Mouse (Mus musculus): ENCODE results near the gene Pkib. TPM values are rescaled to one million over a fixed set of nuclear protein-coding genes. Genes with fewer than 3 reads are reported as not detected.

The Pkib gene
- total and polyA plus RNA-seq, 2 experiments from 2014 or later, result 2.6 TPM; not detected in 1

DNA sequence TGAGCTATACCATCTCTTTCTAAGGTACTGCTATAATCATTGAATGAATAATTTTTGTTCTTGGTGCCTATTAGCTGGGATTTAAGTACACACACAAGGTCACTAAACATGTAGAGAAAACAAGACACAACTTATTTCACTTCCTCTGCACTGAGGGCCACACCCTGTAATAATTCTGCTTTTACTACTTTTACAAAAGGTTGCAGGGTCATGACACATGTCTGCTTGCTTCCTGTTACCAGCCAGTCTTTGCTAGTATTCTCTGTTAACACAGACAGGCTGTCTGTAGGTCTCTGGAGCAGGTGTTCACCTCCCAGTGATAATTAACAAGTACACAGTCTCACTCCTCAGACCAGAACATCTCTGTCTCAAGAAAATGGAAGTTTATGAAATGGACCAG lies 113.7 kb downstream of the Pkib start:
- no peak overlapping the region for H3K9ac ChIP-seq (replicated peaks; ENCODE audit: low read depth, low read length)
- no peak for DNase-seq (ENCODE audit: low spot score)
- H3K27ac ChIP-seq (ENCODE audit: low read depth), result no peak overlapping the region
- no peak for ATAC-seq (ENCODE audit: insufficient read depth, low read depth)
- H3K27me3 ChIP-seq (ENCODE audit: control insufficient read depth, insufficient read depth, low read length), result no peaks in the 10 kb centered on the region
- H3K4me1 ChIP-seq (ENCODE audit: control insufficient read depth, insufficient read depth), result no peaks in the 10 kb centered on the region
- H3K4me2 ChIP-seq (ENCODE audit: low read depth, low read length), result no peak overlapping the region
- no peaks in the 10 kb centered on the region for H3K36me3 ChIP-seq (replicated peaks; ENCODE audit: control insufficient read depth, insufficient read depth, low read length)
- no peaks in the 10 kb centered on the region for H3K9me3 ChIP-seq (replicated peaks; ENCODE audit: control insufficient read depth, low read length)
- no peak overlapping the region for H3K4me3 ChIP-seq (ENCODE audit: low read depth, low read length)
- TF ChIP-seq EP300 (IDR thresholded peaks at IDR 0.05; ENCODE audit: low read depth), result no peak
- TF ChIP-seq CTCF (IDR thresholded peaks at IDR 0.05; ENCODE audit: low read depth), result no peak

DNA sequence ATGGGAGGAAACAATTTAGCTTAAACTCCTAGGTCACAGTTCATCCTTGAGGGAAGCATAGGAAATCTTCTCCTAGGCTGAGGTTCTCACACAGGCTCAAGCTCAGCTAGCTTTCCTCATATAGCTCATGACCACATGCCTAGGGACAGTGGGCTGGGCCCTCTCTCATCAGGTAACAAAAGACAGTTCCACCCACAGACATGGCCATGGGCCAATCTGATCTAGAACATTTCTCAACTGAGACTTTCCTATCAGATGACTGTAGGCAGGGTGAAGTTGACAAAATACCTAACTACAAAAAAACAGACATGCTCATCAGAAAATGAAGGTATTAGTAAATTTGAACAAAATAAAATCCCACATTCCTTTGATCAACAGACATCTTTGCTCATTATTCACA lies 115.3 kb downstream of the Pkib start:
- Histone ChIP-seq H3K27me3 (ENCODE audit: control insufficient read depth, insufficient read depth, low read length) (no peaks in the 10 kb centered on the region), H3K27ac (ENCODE audit: low read depth) (no peak overlapping the region), H3K9ac (replicated peaks; ENCODE audit: low read depth, low read length) (no peak overlapping the region), H3K4me1 (ENCODE audit: control insufficient read depth, insufficient read depth) (no peaks in the 10 kb centered on the region), H3K36me3 (replicated peaks; ENCODE audit: control insufficient read depth, insufficient read depth, low read length) (no peaks in the 10 kb centered on the region), H3K4me3 (ENCODE audit: low read depth, low read length) (no peak overlapping the region), H3K9me3 (replicated peaks; ENCODE audit: control insufficient read depth, low read length) (no peaks in the 10 kb centered on the region), H3K4me2 (ENCODE audit: low read depth, low read length) (no peak overlapping the region)
- DNase-seq (ENCODE audit: low spot score) (no peak), ATAC-seq (ENCODE audit: insufficient read depth, low read depth) (no peak)
- TF ChIP-seq CTCF (IDR thresholded peaks at IDR 0.05; ENCODE audit: low read depth), result no peak
- TF ChIP-seq EP300 (IDR thresholded peaks at IDR 0.05; ENCODE audit: low read depth), result no peak

- H3K4me3 ChIP-seq (ENCODE audit: low read depth, low read length), result no peak overlapping the region
- no peak overlapping the region for H3K4me2 ChIP-seq (ENCODE audit: low read depth, low read length)
- H3K36me3 ChIP-seq (replicated peaks; ENCODE audit: control insufficient read depth, insufficient read depth, low read length), result no peaks in the 10 kb centered on the region
- no peaks in the 10 kb centered on the region for H3K4me1 ChIP-seq (ENCODE audit: control insufficient read depth, insufficient read depth)
- DNase-seq (ENCODE audit: low spot score) (no peak), ATAC-seq (ENCODE audit: insufficient read depth, low read depth) (no peak)
- no peak overlapping the region for H3K27ac ChIP-seq (ENCODE audit: low read depth)
- no peak overlapping the region for H3K9ac ChIP-seq (replicated peaks; ENCODE audit: low read depth, low read length)
- no peaks in the 10 kb centered on the region for H3K9me3 ChIP-seq (replicated peaks; ENCODE audit: control insufficient read depth, low read length)
- H3K27me3 ChIP-seq (ENCODE audit: control insufficient read depth, insufficient read depth, low read length), result no peaks in the 10 kb centered on the region
- TF ChIP-seq CTCF (IDR thresholded peaks at IDR 0.05; ENCODE audit: low read depth), result no peak
- WGBS, result 70% methylated on average over 1 of the region's 1 CpGs
Measured at GRCm38 (mm10) chr10:57753343-57753742, 121.6 kb downstream of the Pkib start.

- WGBS, result 79% methylated on average over 2 of the region's 2 CpGs
- Histone ChIP-seq H3K9ac (replicated peaks; ENCODE audit: low read depth, low read length) (no peak overlapping the region), H3K27ac (ENCODE audit: low read depth) (no peak overlapping the region), H3K9me3 (replicated peaks; ENCODE audit: control insufficient read depth, low read length) (no peaks in the 10 kb centered on the region), H3K4me2 (ENCODE audit: low read depth, low read length) (no peak overlapping the region), H3K36me3 (replicated peaks; ENCODE audit: control insufficient read depth, insufficient read depth, low read length) (no peaks in the 10 kb centered on the region), H3K4me1 (ENCODE audit: control insufficient read depth, insufficient read depth) (no peaks in the 10 kb centered on the region), H3K27me3 (ENCODE audit: control insufficient read depth, insufficient read depth, low read length) (no peaks in the 10 kb centered on the region), H3K4me3 (ENCODE audit: low read depth, low read length) (no peak overlapping the region)
- no peak for ATAC-seq (ENCODE audit: insufficient read depth, low read depth)
- DNase-seq (ENCODE audit: low spot score), result no peak
- no peak for TF ChIP-seq CTCF (IDR thresholded peaks at IDR 0.05; ENCODE audit: low read depth)
Measured at GRCm38 (mm10) chr10:57755201-57755736, 123.5 kb downstream of the Pkib start.

- TF ChIP-seq CTCF (IDR thresholded peaks at IDR 0.05; ENCODE audit: low read depth), result no peak
- TF ChIP-seq EP300 (IDR thresholded peaks at IDR 0.05; ENCODE audit: low read depth), result no peak
- no peak overlapping the region for H3K4me3 ChIP-seq (ENCODE audit: low read depth, low read length)
- no peaks in the 10 kb centered on the region for H3K36me3 ChIP-seq (replicated peaks; ENCODE audit: control insufficient read depth, insufficient read depth, low read length)
- H3K4me2 ChIP-seq (ENCODE audit: low read depth, low read length), result no peak overlapping the region
- H3K9ac ChIP-seq (replicated peaks; ENCODE audit: low read depth, low read length), result no peak overlapping the region
- ATAC-seq (ENCODE audit: insufficient read depth, low read depth) (no peak), DNase-seq (ENCODE audit: low spot score) (no peak)
- H3K27me3 ChIP-seq (ENCODE audit: control insufficient read depth, insufficient read depth, low read length), result no peaks in the 10 kb centered on the region
- no peak overlapping the region for H3K27ac ChIP-seq (ENCODE audit: low read depth)
- H3K9me3 ChIP-seq (replicated peaks; ENCODE audit: control insufficient read depth, low read length), result no peaks in the 10 kb centered on the region
- H3K4me1 ChIP-seq (ENCODE audit: control insufficient read depth, insufficient read depth), result no peaks in the 10 kb centered on the region
- 65% methylated on average over 2 of the region's 2 CpGs for WGBS
Measured at GRCm38 (mm10) chr10:57758999-57759398, 127.2 kb downstream of the Pkib start.

DNA sequence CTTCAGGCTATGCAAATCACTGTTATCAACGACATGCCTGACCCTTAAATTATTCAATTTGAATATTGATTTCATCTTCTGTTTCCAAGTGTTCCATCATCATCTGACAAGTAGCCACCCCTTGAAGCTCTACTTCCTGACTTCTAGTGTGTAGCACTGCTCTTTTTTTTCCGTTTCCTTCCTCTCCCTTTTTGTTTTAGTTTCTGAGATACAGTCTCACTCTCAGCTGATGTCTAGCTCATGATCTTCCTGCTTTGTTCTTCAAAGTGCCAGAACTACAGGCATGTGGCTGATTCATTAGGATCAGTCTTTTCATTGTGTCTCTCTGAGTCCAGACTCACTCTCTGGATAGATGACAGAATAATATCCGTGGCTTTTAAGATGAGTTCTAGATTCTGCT lies 128.9 kb downstream of the Pkib start:
- TF ChIP-seq CTCF (IDR thresholded peaks at IDR 0.05; ENCODE audit: low read depth) (no peak), EP300 (IDR thresholded peaks at IDR 0.05; ENCODE audit: low read depth) (no peak)
- Histone ChIP-seq H3K4me3 (ENCODE audit: low read depth, low read length) (no peak overlapping the region), H3K27ac (ENCODE audit: low read depth) (no peak overlapping the region), H3K4me1 (ENCODE audit: control insufficient read depth, insufficient read depth) (no peaks in the 10 kb centered on the region), H3K9ac (replicated peaks; ENCODE audit: low read depth, low read length) (no peak overlapping the region), H3K9me3 (replicated peaks; ENCODE audit: control insufficient read depth, low read length) (no peaks in the 10 kb centered on the region), H3K36me3 (replicated peaks; ENCODE audit: control insufficient read depth, insufficient read depth, low read length) (no peaks in the 10 kb centered on the region), H3K4me2 (ENCODE audit: low read depth, low read length) (no peak overlapping the region), H3K27me3 (ENCODE audit: control insufficient read depth, insufficient read depth, low read length) (no peaks in the 10 kb centered on the region)
- no peak for ATAC-seq (ENCODE audit: insufficient read depth, low read depth)
- WGBS, result 49% methylated on average over 3 of the region's 3 CpGs
- no peak for DNase-seq (ENCODE audit: low spot score)

Measured in heart, postnatal 0 days (tissue).